Mouse (Mus musculus): Measurements from ENCODE around the gene Izumo2.

GRCm38 (mm10) chr7:44695223-44695622, 13.3 kb upstream of the Izumo2 start:
- no peak for TF ChIP-seq CTCF (IDR thresholded peaks at IDR 0.05; ENCODE audit: control insufficient read depth, insufficient read depth, low read length)
- no peak for TF ChIP-seq POLR2A (IDR thresholded peaks at IDR 0.05; ENCODE audit: borderline replicate concordance, control insufficient read depth, low read depth, low read length)
